Comparison of ENCODE assay signal across 8 mouse cellular contexts in genomic region chrX:96025876-96026275, GRCm38 (mm10).
DNase-seq lines count a peak whose midpoint lies in the region; ATAC-seq lines count a peak whose summit lies in the region.

No protein-coding gene starts in this region.

- DNase-seq in 3134 (ENCODE audit: extremely low read depth, insufficient read length, low spot score) = peak; percentile 58
- DNase-seq in CD8-positive naive resting alpha-beta T cell, adult 2 months (ENCODE audit: low read depth in 2 of 2, low spot score in 2 of 2) = peak; percentile 16 to 33
- peak; percentile 7 for DNase-seq in gastrocnemius, postnatal 25 days
- no peak for DNase-seq in right cerebral cortex, postnatal 36 days (ENCODE audit: low spot score in 2 of 2)
- DNase-seq in testis, postnatal 14 days (ENCODE audit: low spot score) = no peak

- H3K27me3 ChIP-seq in kidney, embryonic 14.5 days (ENCODE audit: control insufficient read depth, insufficient read depth, low read length) = no peaks in the 10 kb centered on the region
- H3K27me3 ChIP-seq in forebrain, embryonic 16.5 days (replicated peaks; ENCODE audit: control insufficient read depth, insufficient read depth, low read length) = no peaks in the 10 kb centered on the region; the same call in 1 of the 2 replicates

- peak; percentile 55; the same call in 1 of the 2 replicates for ATAC-seq in kidney, embryonic 14.5 days (ENCODE audit: low FRiP score, low TSS enrichment)
- ATAC-seq in megakaryocyte progenitor cell, adult 5-6 weeks (replicated peaks; ENCODE audit: poor library complexity) = peak; percentile 75
- no peak for ATAC-seq in forebrain, embryonic 16.5 days

- H3K9ac ChIP-seq in kidney, embryonic 14.5 days (ENCODE audit: low read depth, low read length) = no peak overlapping the region
- H3K9ac ChIP-seq in forebrain, embryonic 16.5 days (replicated peaks; ENCODE audit: low read depth, low read length) = no peak overlapping the region

- no peaks in the 10 kb centered on the region for H3K36me3 ChIP-seq in kidney, embryonic 14.5 days (ENCODE audit: control insufficient read depth, insufficient read depth, low read length)
- H3K36me3 ChIP-seq in forebrain, embryonic 16.5 days (ENCODE audit: control insufficient read depth, insufficient read depth) = no peaks in the 10 kb centered on the region

- H3K4me3 ChIP-seq in kidney, embryonic 14.5 days (ENCODE audit: low read length) = no peak overlapping the region
- no peak overlapping the region for H3K4me3 ChIP-seq in forebrain, embryonic 16.5 days (replicated peaks; ENCODE audit: low read length)

- no peak overlapping the region for H3K4me2 ChIP-seq in kidney, embryonic 14.5 days (replicated peaks; ENCODE audit: low read depth, low read length)
- no peak overlapping the region for H3K4me2 ChIP-seq in forebrain, embryonic 16.5 days (ENCODE audit: low read length)

- no peak overlapping the region for H3K27ac ChIP-seq in kidney, embryonic 14.5 days (ENCODE audit: low read depth, low read length)
- no peak overlapping the region for H3K27ac ChIP-seq in forebrain, embryonic 16.5 days (ENCODE audit: low read length)

- H3K4me1 ChIP-seq in kidney, embryonic 14.5 days (ENCODE audit: control insufficient read depth, insufficient read depth, low read length) = no peaks in the 10 kb centered on the region
- H3K4me1 ChIP-seq in forebrain, embryonic 16.5 days (replicated peaks; ENCODE audit: control insufficient read depth, insufficient read depth, low read length) = no peaks in the 10 kb centered on the region

- WGBS in kidney, embryonic 14.5 days = 63% methylated on average over 5 of the region's 5 CpGs
- 81% methylated on average over 5 of the region's 5 CpGs for WGBS in forebrain, embryonic 16.5 days

- no peaks in the 10 kb centered on the region for H3K9me3 ChIP-seq in kidney, embryonic 14.5 days (ENCODE audit: control insufficient read depth, low read length)
- H3K9me3 ChIP-seq in forebrain, embryonic 16.5 days (ENCODE audit: control insufficient read depth, low read length) = no peaks in the 10 kb centered on the region

Comparison
In these comparisons a context has a peak if more than half of its experiments do, and no peak if none do; other contexts are left out.
1. DNase-seq: peak in 3134 (single experiment), CD8-positive naive resting alpha-beta T cell, adult 2 months (2 of 2) and gastrocnemius, postnatal 25 days (single experiment); none in right cerebral cortex, postnatal 36 days (0 of 2) and testis, postnatal 14 days (single experiment).